ENCODE assay signal across 18 mouse cellular contexts in genomic region chr10:42415821-42416470, GRCm38 (mm10).
DNase-seq lines count a peak whose midpoint lies in the region; ATAC-seq lines count a peak whose summit lies in the region.
"Had no signal": no experiment of that assay in that cellular context is flagged by ENCODE, and none has a peak within 500 bp of the region (broad histone marks: within the 10 kb centered on the region; RNA-seq: fewer than 3 reads in every experiment).

No protein-coding gene starts in this region.

- H3K9me3 ChIP-seq in midbrain, embryonic 11.5 days (ENCODE audit: control insufficient read depth, low read length), result no peaks in the 10 kb centered on the region
- no peaks in the 10 kb centered on the region for H3K9me3 ChIP-seq in midbrain, embryonic 10.5 days (replicated peaks)
- H3K9me3 ChIP-seq: embryonic facial prominence, embryonic 10.5 days; heart, embryonic 12.5 days; hindbrain, embryonic 15.5 days had no signal

- no peaks in the 10 kb centered on the region for H3K36me3 ChIP-seq in midbrain, embryonic 11.5 days (ENCODE audit: control insufficient read depth, insufficient read depth, low read length)
- H3K36me3 ChIP-seq in midbrain, embryonic 10.5 days, result no peaks in the 10 kb centered on the region
- H3K36me3 ChIP-seq: embryonic facial prominence, embryonic 10.5 days; hindbrain, embryonic 15.5 days had no signal

- H3K4me3 ChIP-seq in midbrain, embryonic 11.5 days (ENCODE audit: low read depth, low read length), result no peak overlapping the region
- no peak overlapping the region for H3K4me3 ChIP-seq in midbrain, embryonic 10.5 days
- H3K4me3 ChIP-seq: embryonic facial prominence, embryonic 10.5 days; gastrocnemius, adult 2 months; heart, embryonic 12.5 days; hindbrain, embryonic 15.5 days had no signal

- no peak overlapping the region for H3K9ac ChIP-seq in midbrain, embryonic 11.5 days (ENCODE audit: low read length)
- H3K9ac ChIP-seq: forebrain, postnatal 0 days; heart, embryonic 12.5 days; hindbrain, embryonic 15.5 days had no signal

- H3K27ac ChIP-seq in midbrain, embryonic 11.5 days (ENCODE audit: low read depth, low read length), result no peak overlapping the region
- H3K27ac ChIP-seq in midbrain, embryonic 10.5 days (replicated peaks), result no peak overlapping the region
- H3K27ac ChIP-seq: embryonic facial prominence, embryonic 10.5 days; gastrocnemius, adult 2 months; hindbrain, embryonic 15.5 days had no signal

- H3K4me2 ChIP-seq in midbrain, embryonic 11.5 days, result no peak overlapping the region
- H3K4me2 ChIP-seq: heart, embryonic 12.5 days; hindbrain, embryonic 15.5 days had no signal

- 71% methylated on average over 4 of the region's 4 CpGs for WGBS in midbrain, embryonic 11.5 days
- WGBS in midbrain, embryonic 10.5 days, result 74% methylated on average over 4 of the region's 4 CpGs

- DNase-seq in layer of hippocampus, adult 11-12 months (ENCODE audit: low spot score), result peak; percentile 6
- no peak for DNase-seq in layer of hippocampus, postnatal 25 days (ENCODE audit: extremely low spot score in 1 of 2, low spot score in 1 of 2)
- peak; percentile 81 for DNase-seq in midbrain, embryonic 11.5 days (ENCODE audit: low spot score, missing footprints)
- DNase-seq in midbrain, embryonic 10.5 days (ENCODE audit: low spot score), result no peak
- peak; percentile 23 for DNase-seq in brain, adult 2 months (ENCODE audit: low read depth, low spot score)
- DNase-seq in thymus, postnatal 14 days, result no peak
- DNase-seq: adrenal gland, postnatal 10 days; cerebellum, adult 2 months; cerebellum, postnatal 10 days; gastrocnemius, adult 2 months; gastrocnemius, postnatal 25 days; heart, postnatal 36 days had no signal

- no peaks in the 10 kb centered on the region for H3K27me3 ChIP-seq in midbrain, embryonic 11.5 days (ENCODE audit: control insufficient read depth, insufficient read depth, low read length)
- H3K27me3 ChIP-seq in midbrain, embryonic 10.5 days (ENCODE audit: low read depth, poor library complexity, severe bottlenecking), result no peaks in the 10 kb centered on the region
- H3K27me3 ChIP-seq: CH12.LX; heart, embryonic 12.5 days; hindbrain, embryonic 15.5 days had no signal

- ATAC-seq in midbrain, embryonic 11.5 days (ENCODE audit: low FRiP score), result no peak
- no peak for ATAC-seq in monocyte, adult 5-6 weeks (replicated peaks; ENCODE audit: insufficient number of reproducible peaks, low FRiP score, low TSS enrichment, poor library complexity, severe bottlenecking)
- ATAC-seq: forebrain, postnatal 0 days had no signal

- peaks cover 5% of the 10 kb centered on the region; the same call in 1 of the 2 replicates for H3K4me1 ChIP-seq in midbrain, embryonic 11.5 days (ENCODE audit: control insufficient read depth, insufficient read depth, low read length)
- H3K4me1 ChIP-seq in midbrain, embryonic 10.5 days, result peaks cover 19% of the 10 kb centered on the region

Comparison
In these comparisons a context has a peak if more than half of its experiments do, and no peak if none do; other contexts are left out.
1. DNase-seq: peak in layer of hippocampus, adult 11-12 months (single experiment), midbrain, embryonic 11.5 days (single experiment) and brain, adult 2 months (single experiment); none in layer of hippocampus, postnatal 25 days (0 of 2), midbrain, embryonic 10.5 days (single experiment) and thymus, postnatal 14 days (single experiment).